Mouse (Mus musculus): ENCODE data around the gene Usp32.

Gene Usp32

DNA sequence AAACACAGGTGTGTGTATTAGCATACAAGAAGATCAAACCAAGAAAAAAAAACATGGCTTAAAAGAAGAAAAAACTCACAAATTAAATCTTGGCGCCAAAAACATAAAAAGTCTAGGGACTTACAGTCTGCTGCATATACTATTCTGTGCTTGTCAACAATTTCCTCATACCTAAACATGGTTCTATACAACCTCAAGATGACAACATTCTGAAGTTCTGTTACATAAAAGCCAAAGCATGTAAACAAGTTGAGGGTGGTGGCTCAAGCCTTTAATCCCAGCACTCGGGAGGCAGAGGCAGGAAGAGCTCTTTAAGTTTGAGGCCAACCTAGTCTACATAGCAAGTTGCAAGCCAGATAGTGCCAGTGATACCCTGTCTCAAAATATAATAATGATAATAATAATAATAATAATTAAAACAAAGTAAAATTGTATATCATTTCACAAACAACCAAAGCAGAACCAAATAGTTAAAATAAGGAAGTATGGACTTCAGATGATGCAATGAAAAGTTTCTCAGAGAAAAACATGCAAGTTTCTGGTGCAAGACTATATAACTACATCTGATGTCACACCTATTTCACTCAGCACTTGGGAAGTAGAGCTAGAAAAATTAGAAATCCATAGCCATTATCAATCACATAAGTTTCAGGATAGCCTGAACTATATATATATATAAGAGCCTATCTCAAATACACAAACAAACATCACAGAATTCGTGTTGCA is 16.5 kb downstream of the Usp32 start:
- no peak for DNase-seq (ENCODE audit: low spot score)

GRCm38 (mm10) chr11:85122073-85122472 is 17.9 kb downstream of the Usp32 start:
- no peak for DNase-seq (ENCODE audit: low spot score)

GRCm38 (mm10) chr11:85117160-85117559 is 22.8 kb downstream of the Usp32 start:
- no peak for DNase-seq (ENCODE audit: low spot score)

DNA sequence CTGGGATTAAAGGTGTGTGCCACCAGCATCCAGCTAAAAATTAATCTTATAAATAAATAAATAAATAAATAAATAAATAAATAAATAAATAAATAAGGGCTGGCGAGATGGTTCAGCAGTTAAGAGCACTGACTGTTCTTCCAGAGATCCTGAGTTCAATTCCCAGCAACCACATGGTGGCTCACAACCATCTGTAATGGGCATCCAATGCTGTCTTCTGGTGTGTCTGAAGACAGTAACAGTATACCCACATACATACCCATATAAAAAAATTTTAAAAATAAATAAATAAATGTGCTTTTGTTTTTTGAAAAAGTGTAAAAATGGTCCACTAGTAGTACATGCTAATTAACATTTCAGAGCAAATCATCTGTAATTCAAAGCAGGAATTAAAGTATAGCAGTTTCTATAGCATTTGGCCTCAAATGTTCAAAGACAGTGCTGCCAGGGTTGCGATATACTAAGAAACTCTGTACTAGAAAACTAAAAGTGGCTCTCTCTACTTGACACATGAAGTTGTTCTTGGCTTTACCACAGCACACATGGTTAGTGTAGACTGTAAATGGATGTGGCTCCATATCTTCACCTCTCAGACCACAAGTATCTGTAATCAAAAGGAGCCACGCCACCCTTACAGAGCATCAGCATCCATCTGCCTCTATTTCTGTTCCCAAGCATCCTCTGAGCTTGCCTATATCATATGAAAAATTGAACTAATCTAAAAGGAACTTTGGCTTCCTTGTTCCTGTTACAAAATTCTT is 23.7 kb downstream of the Usp32 start:
- DNase-seq (ENCODE audit: low spot score): no peak

GRCm38 (mm10) chr11:85109957-85110356 is 30.0 kb downstream of the Usp32 start:
- no peak for DNase-seq (ENCODE audit: low spot score)

DNA sequence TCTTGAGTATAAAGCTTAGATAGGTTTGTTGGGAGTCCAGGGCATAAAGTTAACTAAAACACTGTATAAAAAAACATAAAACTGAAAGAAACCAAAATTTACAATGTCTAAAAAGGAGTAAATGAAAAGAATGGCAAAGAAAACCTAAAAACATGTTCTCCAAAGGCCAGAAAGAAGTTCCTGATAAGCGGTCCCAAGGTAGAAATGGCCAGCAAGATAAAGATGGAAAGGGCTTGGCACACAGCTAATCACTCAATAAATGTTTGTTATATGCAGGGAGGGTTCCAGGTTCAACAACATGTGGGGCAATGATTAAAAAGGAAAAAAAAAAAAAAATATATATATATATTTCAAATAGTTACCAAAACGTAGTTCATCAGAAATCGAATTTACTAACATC is 32.7 kb downstream of the Usp32 start:
- DNase-seq (ENCODE audit: low spot score): no peak

GRCm38 (mm10) chr11:85105836-85106235 is 34.1 kb downstream of the Usp32 start:
- no peak for DNase-seq (ENCODE audit: low spot score)

DNA sequence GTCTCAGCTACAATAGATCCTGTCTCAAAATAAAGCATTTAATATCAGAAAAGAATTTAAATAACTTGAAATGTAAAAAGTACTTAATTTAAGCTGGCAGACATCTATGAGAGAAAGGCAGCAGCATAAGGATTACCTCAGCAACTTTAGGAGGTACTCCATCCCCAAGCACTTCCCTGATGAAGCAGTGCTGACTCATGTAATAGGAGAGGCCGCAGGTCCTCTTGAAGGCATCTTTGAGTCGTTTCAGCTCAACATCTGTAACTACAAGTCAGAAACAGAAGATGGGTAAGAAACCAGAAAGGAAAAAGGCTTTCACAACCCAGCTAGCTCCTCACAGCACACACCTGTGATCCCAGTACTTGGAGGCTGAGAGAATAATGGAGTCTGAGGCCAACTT is 36.2 kb downstream of the Usp32 start:
- no peak for DNase-seq (ENCODE audit: low spot score)

DNA sequence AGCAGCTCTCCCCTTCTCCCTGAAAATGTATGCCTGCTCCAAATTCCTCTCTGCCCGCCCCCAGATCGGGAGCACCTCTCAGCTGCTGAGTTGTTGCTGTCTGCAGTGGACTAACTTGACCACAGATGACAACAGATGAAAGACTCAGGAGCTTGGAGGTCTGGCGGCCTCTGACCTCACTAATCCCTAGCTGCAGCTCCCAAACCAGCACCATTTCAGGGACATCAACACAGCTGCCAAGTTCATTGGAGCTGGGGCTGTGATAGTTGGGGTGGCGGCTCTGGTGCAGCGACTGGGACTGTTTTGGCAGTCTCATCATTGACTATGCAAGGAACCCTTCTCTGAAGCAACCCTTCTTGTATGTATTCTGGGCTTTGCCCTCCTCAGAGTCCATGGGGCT is 44.8 kb downstream of the Usp32 start:
- no peak for DNase-seq (ENCODE audit: low spot score)

DNA sequence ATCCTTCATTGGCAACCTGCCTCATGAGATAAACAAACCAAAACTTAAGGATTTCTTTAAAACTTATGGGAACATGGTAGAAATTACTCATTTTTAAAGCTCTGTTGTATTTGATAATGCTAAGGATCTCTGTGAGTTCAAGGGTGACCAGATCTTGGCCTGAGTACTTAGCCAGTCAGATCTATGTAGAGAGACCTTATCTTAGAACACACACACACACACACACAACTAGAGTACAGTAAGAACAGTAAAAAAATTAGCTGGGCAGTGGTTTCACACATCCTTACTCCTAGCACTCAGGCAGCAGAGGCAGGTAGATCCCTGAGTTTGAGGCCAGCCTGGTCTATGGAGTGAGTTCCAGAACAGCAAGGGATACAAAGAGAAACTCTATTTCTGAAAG is 53.7 kb downstream of the Usp32 start:
- no peak for DNase-seq (ENCODE audit: low spot score)

GRCm38 (mm10) chr11:85067871-85068270 is 72.1 kb downstream of the Usp32 start:
- no peak for DNase-seq (ENCODE audit: low spot score)

- no peak for DNase-seq (ENCODE audit: low spot score)
Observed at GRCm38 (mm10) chr11:85058562-85058961, 81.4 kb downstream of the Usp32 start.

GRCm38 (mm10) chr11:85057544-85057943 is 82.4 kb downstream of the Usp32 start:
- DNase-seq (ENCODE audit: low spot score): peak; percentile 10

GRCm38 (mm10) chr11:85056901-85057300 is 83.1 kb downstream of the Usp32 start:
- no peak for DNase-seq (ENCODE audit: low spot score)

DNA sequence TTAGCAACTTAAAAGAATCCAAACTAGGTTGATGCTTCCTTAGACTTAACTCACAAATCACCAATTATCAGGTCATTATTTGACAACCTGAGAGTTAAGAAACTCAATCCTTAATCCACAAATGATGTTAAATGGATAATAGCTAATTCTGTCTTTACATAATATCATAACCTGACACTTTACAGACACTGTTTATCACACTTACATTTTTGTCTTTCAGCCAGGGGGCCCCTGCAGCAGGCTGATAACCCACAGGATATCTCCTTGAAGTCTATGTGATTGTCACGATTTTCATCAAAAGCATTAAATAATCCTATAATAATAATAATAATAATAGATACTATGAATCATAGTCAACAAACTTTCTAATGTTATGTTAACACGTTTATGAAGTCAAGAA is 84.4 kb downstream of the Usp32 start:
- DNase-seq (ENCODE audit: low spot score): no peak

- DNase-seq (ENCODE audit: low spot score): no peak
Observed at GRCm38 (mm10) chr11:85039256-85039655, 100.7 kb downstream of the Usp32 start.

- peak; percentile 10 for DNase-seq (ENCODE audit: low spot score)
Observed at GRCm38 (mm10) chr11:85013121-85013520, 126.8 kb downstream of the Usp32 start.

DNA sequence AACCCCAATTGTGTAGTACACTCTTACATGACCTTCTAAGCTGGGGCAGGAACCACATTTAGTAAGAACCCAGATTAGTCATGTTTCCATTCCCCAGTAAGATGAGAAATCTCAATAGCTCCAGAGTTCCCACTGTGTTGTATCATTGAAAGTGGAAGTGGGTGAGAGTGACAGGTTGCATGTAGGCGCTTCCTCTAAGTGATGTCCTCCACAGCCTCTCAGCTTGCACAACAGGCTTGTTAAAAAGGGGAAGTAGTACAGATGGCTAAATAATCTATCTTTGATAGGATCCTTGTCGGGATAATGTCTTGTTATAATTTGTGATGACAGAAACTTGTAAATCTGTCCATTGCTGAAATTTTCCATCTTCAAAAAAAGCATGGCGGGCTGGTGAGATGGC is 136.4 kb downstream of the Usp32 start:
- DNase-seq (ENCODE audit: low spot score): no peak

DNA sequence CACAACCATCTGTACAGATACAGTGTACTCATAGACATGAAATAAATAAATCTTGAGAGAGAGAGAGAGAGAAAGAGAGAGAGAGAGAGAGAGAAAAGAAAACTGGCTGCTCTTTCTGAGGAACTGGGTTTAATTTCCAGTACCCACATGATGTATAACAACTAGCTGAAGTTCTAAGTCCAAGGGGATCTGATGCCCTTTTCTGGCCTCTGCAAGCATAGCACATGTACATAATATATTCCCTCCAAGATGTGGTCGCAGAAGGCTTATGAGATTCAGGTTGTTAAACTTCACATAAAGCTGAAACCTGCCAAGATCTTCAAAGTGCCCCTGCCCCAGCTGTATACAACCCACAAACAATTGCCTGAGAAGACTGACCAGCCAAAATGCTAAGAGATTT is 144.7 kb downstream of the Usp32 start:
- DNase-seq (ENCODE audit: low spot score): no peak

DNA sequence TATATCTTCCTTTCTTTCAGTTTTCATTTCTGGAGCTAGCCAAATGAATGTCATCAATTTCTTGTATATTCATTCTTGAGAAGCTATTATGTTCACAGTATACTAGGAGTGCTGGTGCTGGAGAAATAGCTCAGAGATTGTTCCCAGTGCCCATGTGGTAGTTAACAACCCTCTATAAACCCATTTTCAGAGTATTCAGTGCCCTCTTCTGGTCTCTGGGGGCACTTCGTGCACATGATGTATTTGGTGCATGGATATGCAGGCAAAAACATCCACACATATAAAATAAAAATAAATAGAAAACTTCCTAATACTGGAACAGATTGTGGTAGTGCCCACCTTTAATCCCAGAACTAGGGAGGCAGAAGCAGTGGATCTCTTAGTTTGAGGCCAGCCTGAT is 147.0 kb downstream of the Usp32 start:
- DNase-seq (ENCODE audit: low spot score): no peak

DNA sequence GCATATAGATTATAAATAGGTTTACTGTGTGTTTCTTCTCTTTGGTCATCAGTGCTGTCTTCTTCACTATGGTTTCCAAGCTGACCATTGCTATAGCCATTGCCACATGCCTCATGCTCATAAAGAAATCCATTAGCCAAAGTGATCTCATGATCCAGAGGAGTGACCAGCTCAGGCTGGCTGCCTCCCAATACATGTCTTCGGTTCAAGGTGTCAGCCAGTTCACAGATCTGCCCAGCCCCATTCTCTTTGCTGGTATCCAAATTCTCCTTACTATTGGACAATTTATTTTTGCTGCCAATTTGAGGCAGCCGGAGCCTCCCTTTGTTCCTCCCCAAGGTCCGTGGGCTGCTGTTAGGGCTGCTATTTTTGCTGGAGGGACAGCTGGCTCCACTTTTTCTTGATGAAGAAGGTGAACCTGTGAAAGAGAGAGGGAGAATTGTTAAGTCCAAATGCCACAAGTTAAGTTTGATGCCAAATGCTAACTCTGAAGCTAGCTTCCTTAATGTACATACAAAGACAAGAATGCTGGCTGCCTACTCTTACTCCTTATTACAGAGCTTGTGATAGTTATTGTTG is 151.5 kb downstream of the Usp32 start:
- no peak for DNase-seq (ENCODE audit: low spot score)

DNA sequence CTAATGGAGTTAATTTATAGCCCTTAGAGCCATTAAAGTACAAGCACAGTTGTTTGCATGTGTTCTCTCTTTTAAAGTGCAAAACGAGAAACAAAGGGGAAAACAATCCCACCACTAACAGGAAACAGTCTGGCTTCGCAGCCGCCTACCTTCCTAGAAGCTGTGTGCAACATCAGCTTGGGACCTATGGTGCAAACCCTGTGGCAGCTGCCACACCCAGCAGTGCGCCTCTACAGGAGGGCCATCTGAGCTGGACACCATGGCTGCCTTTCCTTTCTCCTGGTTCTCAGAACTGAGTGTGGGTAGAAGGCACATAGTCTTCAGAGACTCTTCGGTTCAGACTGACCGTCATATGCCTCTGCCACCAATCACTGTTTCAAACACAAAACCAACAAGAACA is 154.5 kb downstream of the Usp32 start:
- DNase-seq (ENCODE audit: low spot score): no peak

DNA sequence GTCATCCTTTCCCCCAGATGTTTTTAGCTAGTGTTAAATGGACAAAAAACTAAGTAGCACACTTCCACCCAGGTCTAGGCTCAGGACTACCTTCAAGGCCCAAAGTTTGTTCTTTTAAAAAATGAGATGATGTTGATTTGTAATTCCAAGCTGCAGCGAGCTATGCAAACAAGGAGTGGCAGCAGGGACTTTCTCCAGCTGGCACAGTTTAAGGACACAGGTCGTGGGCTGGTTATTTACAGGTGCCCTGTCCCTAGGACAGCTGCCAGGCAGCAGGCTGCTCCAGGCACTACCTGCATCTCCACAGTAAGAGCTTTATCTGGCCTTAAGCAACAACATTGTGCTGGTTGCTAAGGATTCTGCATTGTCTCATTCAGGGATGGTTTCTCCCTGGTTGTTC is 159.3 kb downstream of the Usp32 start:
- no peak for DNase-seq (ENCODE audit: low spot score)
